Mouse (Mus musculus) brain, embryonic 14.5 days (tissue): ENCODE measurements at regions not wholly inside any gene's neighbourhood (a gene's known extent, or its start where the extent isn't known, plus 50 kb on each side); places are given as distances from the start of the nearest gene placed in this dataset.

Experiments
- CTCF ChIP-seq: fragments of 200-500 bp; IDR thresholded peaks from 2 replicates; pipeline ENCODE4 v1.5.1; 2012; ENCODE audit warnings: inconsistent platforms, mild to moderate bottlenecking, moderate library complexity, borderline replicate concordance; ENCODE audit not compliant: insufficient read depth, insufficient read length; ENCODE audit errors: extremely low read depth
- POLR2A ChIP-seq: fragments of 200-500 bp; IDR thresholded peaks from 2 replicates; pipeline ENCODE4 v1.6.1; 2012; ENCODE audit warnings: mild to moderate bottlenecking, inconsistent platforms, borderline replicate concordance; ENCODE audit not compliant: poor library complexity, insufficient read depth, insufficient read length, severe bottlenecking; ENCODE audit errors: extremely low read depth

DNA sequence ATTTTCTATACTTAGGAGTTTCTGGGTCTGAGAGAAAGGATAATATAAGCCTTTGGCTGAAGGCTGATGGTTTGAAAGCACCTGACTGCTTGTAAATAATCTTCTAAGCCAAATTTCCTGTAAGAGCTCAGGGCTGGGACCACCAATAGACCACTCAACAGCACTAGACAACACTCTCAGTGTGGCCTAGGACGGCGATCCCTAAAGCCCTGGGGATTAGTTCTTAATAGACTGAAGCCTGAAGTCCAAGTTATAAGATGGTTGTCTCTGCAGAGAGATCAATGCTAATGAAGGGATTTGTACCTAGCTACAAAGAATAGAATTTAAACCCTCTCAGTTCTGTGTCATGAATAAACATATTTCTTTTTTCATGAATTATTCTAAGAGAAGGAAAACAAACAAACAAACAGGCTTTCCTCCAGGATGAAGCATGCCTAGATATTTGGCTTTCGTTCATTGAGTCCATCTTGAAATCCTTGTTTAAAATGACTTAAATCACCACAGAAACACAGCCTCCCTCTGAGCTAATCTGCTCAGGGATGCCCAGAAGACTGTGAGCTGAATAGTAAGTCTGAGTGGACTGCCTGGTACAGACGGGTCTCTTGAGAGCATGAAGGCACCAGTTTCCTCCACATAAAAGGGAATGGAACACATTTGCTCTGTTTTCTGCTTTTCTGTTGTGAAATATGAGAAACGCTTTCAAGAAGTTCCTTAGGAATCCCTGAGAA is 892.3 kb downstream of the Gsdmc2 start:
- TF ChIP-seq CTCF: no peak
- no peak for TF ChIP-seq POLR2A
